Mouse (Mus musculus) urinary bladder, postnatal 14 days (tissue): Measurements from ENCODE around the gene Pld4.
"Not testable (repeated sequence)": the region's sequence is repeated elsewhere in the genome, so short reads cannot be mapped to it uniquely, and the experiment has no call there.

Experiments used
- DNase-seq: peaks from one replicate; pipeline ENCODE4 v3.0.0; 2021; ENCODE audit warnings: low spot score

The Pld4 gene

GRCm38 (mm10) chr12:112801864-112802846 is 41.7 kb downstream of the Pld4 start, which contains the start of gene Ahnak2:
TSS of gene Ahnak2 (minus strand) at chr12:112802657.
- DNase-seq: no peak

GRCm38 (mm10) chr12:112802917-112803316 is 42.5 kb downstream of the Pld4 start:
- no peak for DNase-seq

- DNase-seq: no peak
Observed at GRCm38 (mm10) chr12:112804046-112804445, 43.6 kb downstream of the Pld4 start.

GRCm38 (mm10) chr12:112806044-112806443 is 45.6 kb downstream of the Pld4 start:
- no peak for DNase-seq

GRCm38 (mm10) chr12:112807796-112808195 is 47.3 kb downstream of the Pld4 start:
- DNase-seq: no peak

- no peak for DNase-seq
Observed at GRCm38 (mm10) chr12:112808212-112808586, 47.7 kb downstream of the Pld4 start.

GRCm38 (mm10) chr12:112808587-112809364 is 48.3 kb downstream of the Pld4 start, which contains the start of gene Clba1:
TSS of gene Clba1 (plus strand) at chr12:112808937.
- peak; percentile 92 for DNase-seq

GRCm38 (mm10) chr12:112809641-112810040 is 49.2 kb downstream of the Pld4 start:
- no peak for DNase-seq

GRCm38 (mm10) chr12:112810092-112810885 is 49.8 kb downstream of the Pld4 start:
- DNase-seq: no peak

- no peak for DNase-seq
Observed at GRCm38 (mm10) chr12:112813370-112813769, 52.9 kb downstream of the Pld4 start.

- no peak for DNase-seq
Observed at GRCm38 (mm10) chr12:112814682-112815470, 54.4 kb downstream of the Pld4 start.

- DNase-seq: peak; percentile 54
Observed at GRCm38 (mm10) chr12:112816294-112816693, 55.8 kb downstream of the Pld4 start.

- not testable (repeated sequence) for DNase-seq
Observed at GRCm38 (mm10) chr12:112816866-112817265, 56.4 kb downstream of the Pld4 start.
